Mouse (Mus musculus) frontal cortex, postnatal 36 days (tissue): Measurements from ENCODE around the gene Gm45618.
A peak's percentile ranks its signal among the peaks of the same experiment; 100 is the strongest.

ENCODE experiments used
- DNase-seq, 2 experiments: peaks; one replicate each; pipeline ENCODE4 v3.0.0; 2022; ENCODE audit warnings: low spot score in 2 of 2

Gene Gm45618

GRCm38 (mm10) chr7:142094301-142095143 is 26.0 kb downstream of the Gm45618 start:
- DNase-seq, result peak; percentile 64 to 71

DNA sequence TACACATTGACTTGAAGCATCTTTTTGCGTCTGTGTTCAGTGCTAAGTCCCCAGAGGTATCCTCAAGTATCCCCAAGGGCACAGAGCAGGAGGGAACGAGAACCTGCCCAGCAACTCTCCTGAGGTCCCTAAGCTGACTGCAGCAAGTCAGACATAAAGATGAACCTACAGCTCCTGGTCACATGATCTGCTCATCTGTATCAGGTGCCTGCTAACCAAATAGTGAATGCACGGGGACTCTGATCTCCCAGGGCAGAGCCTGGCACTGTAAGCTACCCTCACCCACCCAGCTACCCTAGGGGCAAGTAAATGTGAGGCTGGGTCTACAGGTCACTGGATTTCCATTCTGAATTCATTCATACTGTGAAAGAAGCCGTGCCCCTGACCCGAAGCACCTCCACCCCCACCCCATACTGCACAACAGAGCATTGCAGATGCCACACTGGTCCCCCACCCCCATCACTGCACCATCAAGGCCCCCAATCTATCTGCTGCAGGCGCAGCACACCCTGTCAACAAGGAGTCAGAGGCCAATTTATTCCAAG is 26.8 kb downstream of the Gm45618 start:
- no peak for DNase-seq

DNA sequence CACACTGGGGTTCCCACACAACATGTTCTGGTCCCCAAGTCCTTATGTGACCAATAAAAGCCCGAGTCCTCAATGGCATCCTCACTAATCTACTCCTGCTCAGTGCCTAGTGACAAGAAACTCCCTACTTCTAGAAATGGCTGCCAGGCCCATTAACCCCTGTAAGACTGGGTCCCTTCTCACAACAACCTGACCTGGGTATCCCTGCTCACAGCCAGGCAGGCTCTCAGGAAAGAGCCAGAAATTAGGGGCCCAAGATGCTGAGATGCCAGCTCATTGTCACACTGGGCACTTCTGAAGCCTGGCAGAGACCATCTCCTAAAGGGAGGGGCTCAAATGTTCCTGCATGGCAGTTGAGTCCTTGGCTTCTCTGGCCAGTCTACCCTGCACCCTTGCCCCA is 27.5 kb downstream of the Gm45618 start:
- no peak for DNase-seq

GRCm38 (mm10) chr7:142091848-142092247 is 28.7 kb downstream of the Gm45618 start:
- no peak for DNase-seq

DNA sequence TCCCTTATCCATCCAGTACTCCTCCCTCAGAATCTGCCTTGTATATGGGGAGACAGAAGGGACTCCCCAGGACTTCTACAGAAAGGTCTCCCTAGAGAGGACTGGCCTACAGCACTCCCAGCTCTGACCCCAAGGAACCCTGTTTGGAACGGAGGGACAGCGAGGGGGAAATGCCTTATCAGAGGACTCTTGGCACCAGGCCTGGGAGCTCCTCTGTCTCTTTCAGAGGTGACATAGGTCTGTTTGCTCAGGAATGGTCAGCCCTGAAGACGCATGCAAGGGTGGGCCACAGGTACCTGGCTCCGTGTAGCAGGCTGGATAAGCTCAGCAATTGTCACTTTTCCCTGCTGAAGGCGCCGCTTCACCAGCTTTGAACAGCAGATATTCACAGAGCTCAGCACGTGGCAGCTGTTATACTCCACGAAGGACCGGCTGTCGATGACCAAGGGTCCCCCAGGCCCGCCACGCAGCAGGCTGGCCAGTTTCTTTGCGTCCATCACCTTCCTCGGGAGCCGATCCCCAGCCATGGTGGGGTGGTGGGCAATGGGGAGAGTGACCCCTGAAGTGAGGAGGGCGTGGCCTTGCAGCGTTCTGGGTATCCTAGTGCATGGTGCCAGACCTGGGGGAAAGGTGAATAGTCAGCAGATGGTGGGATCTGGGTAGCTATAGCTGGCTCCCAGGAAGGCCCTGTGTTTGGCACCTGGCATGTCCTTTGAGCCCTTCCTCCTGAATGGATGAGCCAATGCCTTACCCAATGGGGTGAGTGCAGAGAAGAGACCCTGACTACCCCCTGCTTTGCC is 30.7 kb downstream of the Gm45618 start:
- DNase-seq, result no peak

DNA sequence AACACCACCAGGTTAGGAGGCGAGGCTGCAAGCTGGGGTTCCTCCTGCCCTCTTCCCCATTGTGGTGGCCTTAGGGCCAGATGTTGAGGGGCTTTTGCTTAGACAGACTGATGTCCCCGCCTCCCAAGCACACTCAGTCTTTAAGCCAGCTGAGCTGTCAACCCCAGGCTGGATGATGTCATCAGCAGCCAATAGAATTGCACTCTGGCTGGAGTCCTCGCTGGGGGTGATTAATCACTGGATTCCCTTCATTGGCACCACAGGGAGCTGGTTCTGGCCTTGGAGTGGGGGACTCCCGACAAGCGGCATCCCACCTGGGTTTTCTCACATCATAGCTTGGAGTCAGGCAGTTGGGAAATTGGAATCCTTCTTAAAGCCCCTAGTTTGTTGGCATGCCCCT is 31.6 kb downstream of the Gm45618 start:
- DNase-seq, result peak in 1 of 2 experiments; percentile 61

GRCm38 (mm10) chr7:142087069-142087652 is 33.4 kb downstream of the Gm45618 start:
- DNase-seq, result no peak

DNA sequence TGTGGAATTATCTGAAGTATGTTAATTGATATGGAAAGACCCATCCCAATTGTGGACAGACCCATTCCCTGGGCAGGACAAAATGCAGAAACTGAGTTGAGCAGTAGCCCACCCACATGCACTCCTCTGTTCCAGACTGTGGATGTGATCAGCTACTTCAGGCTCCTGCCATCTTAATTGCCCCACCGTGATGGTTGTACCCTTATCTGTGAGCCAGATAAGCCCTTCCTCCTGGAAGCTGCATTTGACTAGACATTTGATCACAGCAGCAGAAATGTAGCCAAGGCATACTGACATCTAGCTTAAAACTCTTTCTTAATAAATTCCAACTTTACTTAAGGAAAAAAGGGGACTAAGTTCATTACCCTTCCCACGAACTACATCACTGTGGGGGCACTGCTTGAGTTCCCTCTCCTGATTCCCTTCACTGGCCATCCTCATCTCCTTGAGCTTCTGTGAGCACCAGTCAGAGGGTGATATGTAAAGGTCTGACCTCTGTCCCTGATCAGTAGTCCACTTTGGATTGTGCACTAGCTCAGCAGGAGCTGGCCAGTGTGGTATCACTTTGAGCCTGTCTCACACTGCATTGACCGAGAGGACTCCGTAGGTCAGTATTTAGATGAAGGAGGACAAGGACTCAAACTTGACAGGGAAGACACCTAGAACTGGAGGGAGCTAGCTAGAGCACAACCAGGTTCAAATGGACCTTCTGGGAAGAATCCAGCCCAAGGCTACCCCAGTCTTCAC is 34.2 kb downstream of the Gm45618 start:
- DNase-seq, result no peak

- DNase-seq, result no peak
Observed at GRCm38 (mm10) chr7:142084820-142085219, 35.7 kb downstream of the Gm45618 start.

DNA sequence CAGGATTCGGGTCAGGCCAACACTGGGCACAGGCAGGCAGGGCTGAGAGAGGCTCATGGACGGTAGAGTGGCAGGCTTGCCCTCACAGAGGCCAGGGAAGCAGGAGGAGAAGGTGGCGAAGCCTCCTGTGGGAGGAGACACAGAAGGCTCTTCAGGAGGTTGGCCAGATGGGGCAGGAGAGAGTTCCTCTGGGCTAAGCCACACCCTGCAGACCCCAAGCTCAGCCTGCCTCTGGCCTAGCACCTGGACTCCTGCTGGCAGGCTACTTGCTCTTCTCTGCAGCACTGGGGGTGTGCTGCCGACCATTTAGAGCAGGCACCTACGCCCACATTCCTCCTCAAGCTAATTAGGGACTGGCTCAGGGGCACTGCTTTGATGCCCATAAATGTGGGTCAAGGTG is 36.1 kb downstream of the Gm45618 start:
- DNase-seq, result no peak

- no peak for DNase-seq
Observed at GRCm38 (mm10) chr7:142083588-142084317, 36.8 kb downstream of the Gm45618 start.

DNA sequence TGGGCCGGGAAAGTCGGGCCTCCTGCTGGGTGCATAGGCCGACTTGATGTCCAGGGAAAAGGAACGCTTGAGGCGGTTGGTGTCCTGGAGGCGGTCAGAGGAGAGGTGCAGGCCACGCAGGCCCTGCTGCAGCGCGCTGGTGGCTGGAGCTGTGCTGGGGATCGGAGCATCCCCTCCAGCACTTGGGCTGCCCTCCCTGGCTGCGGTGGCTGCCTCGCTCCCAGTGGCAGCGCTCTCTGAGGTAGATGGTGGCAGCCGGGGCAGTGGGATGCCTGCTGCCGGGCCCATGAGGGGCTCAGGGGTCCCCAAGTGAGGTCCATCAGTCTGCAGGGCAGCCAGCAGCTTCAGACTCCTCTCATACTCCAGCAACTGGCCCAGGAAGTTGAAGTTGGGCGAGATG is 37.9 kb downstream of the Gm45618 start:
- DNase-seq, result no peak

DNA sequence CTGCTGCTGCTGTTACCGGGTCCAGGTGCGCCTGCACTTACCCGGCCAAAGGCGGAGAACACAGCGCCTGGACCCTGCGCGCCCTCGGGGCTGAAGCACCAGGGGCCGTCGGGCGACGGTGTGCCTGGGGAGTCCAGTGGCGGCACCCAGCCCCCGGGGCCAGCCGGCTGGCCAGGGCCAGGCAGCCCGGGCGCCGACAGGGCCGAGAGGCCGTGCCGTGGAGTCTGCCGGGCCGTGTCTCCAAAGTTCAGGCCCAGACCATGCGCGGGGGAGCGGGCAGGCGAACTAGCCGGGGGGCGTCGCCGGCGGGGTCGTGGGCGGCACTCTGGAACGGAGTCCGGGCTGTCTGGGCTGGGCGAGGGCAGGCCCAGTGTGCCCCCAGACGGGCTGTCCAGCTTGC is 38.4 kb downstream of the Gm45618 start:
- DNase-seq, result no peak

- no peak for DNase-seq
Observed at GRCm38 (mm10) chr7:142081736-142082135, 38.8 kb downstream of the Gm45618 start.

- no peak for DNase-seq
Observed at GRCm38 (mm10) chr7:142080876-142081275, 39.7 kb downstream of the Gm45618 start.

DNA sequence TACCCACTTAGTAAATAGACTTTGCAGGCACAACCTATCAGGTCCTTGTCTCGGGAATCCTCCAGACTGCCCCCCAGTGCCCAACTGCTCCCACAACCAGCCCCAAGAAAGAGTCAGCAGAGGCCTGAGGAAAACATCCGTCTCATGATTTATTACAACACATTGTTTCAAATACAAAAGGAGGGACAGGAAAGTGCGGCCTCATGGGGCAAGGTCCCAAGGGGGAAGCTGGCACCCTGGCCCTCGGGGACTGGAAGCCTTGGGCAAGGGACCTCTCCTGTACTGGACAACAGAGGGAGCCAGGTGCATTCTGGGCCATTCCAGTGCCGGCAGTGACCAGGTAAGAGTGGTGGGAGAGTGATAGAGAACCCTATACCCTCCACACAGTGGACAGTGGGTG is 41.2 kb downstream of the Gm45618 start:
- DNase-seq, result no peak

DNA sequence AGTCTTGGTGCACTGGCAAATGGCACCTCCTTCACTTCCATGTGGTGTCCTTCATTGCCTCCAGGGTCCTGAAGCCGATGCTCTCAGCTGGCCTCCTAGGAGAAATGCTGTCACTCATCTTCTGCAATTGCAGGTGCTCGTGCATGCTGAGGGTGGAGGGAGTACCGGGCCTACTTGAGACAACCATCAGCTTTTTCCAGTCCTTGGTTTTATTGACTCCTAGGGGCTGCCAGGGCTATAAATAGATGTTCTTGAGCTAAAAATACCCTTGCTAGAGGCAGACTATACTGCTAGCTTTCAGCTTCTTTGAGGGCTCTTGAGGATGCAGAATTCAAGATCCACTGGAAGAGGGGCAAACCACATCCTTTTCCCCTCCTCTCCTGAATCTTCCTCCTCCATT is 43.4 kb downstream of the Gm45618 start:
- DNase-seq, result no peak

- no peak for DNase-seq
Observed at GRCm38 (mm10) chr7:142074146-142074886, 46.2 kb downstream of the Gm45618 start.

DNA sequence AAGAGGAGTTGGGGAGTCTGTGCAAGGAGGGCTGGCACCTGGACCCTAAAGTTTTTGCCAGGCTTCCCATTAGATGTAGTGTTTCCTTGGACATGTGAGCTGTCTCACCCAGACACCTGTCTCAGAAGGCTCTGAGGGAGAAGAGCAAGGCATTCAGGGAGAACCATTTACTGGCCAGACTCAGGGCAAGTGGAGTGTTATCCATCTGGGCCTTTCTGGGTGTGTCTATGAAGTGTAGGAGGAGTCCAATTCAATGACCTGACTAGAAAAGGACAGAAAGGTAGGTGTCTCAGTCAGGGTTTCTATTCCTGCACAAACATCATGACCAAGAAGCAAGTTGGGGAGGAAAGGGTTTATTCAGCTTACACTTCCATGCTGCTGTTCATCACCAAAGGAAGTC is 48.8 kb downstream of the Gm45618 start:
- DNase-seq, result no peak

DNA sequence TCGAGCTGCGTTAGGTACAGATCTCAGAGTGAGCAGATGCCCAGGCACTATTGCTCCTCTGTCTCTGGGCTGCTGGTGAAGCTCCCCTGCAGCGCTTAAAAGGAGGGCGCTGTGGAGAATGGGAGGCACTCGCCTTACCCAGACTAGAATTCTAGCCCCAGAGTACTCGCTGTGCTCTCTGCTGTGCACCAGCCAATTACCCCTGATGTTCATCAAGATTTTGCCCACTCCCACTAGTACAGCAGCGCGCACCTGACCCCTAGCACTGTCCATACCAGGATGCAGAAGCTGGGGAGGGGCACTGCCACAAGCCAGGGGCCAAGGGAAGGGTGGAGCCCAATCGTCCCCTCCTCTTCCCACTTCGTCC is 49.3 kb downstream of the Gm45618 start:
- DNase-seq, result no peak
